Mouse (Mus musculus) hindbrain, embryonic 14.5 days (tissue): ENCODE data around the gene Pnrc2. TPM values are rescaled to one million over a fixed set of nuclear protein-coding genes. Genes with fewer than 3 reads are reported as not detected.
A peak's percentile ranks its signal among the peaks of the same experiment; 100 is the strongest.

Source experiments
- ATAC-seq: fragments of 200-750 bp; cut with Nextera tagmentation; 2 replicates; pipeline ENCODE4 v1.8.0; 2017; ENCODE audit warnings: moderate number of reproducible peaks, mild to moderate bottlenecking, moderate TSS enrichment, moderate library complexity; ENCODE audit not compliant: low FRiP score
- DNase-seq: peaks from one replicate; pipeline ENCODE4 v3.0.0-alpha.2; 2015; ENCODE audit warnings: low spot score
- H3K27ac ChIP-seq: fragments of 300-500 bp; sonication (generic); 2 replicates; pipeline ENCODE4 v1.5.1; 2014; ENCODE audit warnings: mild to moderate bottlenecking, moderate library complexity
- H3K27me3 ChIP-seq: fragments of 300-500 bp; sonication (generic); 2 replicates; pipeline ENCODE4 v1.6.1; 2014; ENCODE audit warnings: mild to moderate bottlenecking, low read length, mixed read lengths; ENCODE audit not compliant: control insufficient read depth, insufficient read depth
- H3K36me3 ChIP-seq: fragments of 300-500 bp; sonication (generic); replicated peaks from 2 replicates; pipeline ENCODE4 v1.6.1; 2014; ENCODE audit not compliant: control insufficient read depth, insufficient read depth
- H3K4me1 ChIP-seq: fragments of 300-500 bp; sonication (generic); replicated peaks from 2 replicates; pipeline ENCODE4 v1.6.1; 2014; ENCODE audit warnings: antibody characterized with exemption, low read length, mixed read lengths; ENCODE audit not compliant: control insufficient read depth, insufficient read depth
- H3K4me2 ChIP-seq: fragments of 300-500 bp; sonication (generic); replicated peaks from 2 replicates; pipeline ENCODE4 v1.6.1; 2014; ENCODE audit warnings: mild to moderate bottlenecking, moderate library complexity
- H3K4me3 ChIP-seq: fragments of 300-500 bp; sonication (generic); replicated peaks from 2 replicates; pipeline ENCODE4 v1.5.1; 2014; ENCODE audit warnings: mild to moderate bottlenecking, low read length
- H3K9ac ChIP-seq: fragments of 300-500 bp; sonication (generic); 2 replicates; pipeline ENCODE4 v1.6.1; 2014
- H3K9me3 ChIP-seq: fragments of 300-500 bp; sonication (generic); 2 replicates; pipeline ENCODE4 v1.6.1; 2016; ENCODE audit warnings: low read length; ENCODE audit not compliant: control insufficient read depth
- WGBS: fragments of 180-500 bp; shearing (Covaris S2); extraction: QIAGEN DNeasy Blood & Tissue Kit; methylation state at CpG from one replicate; pipeline ENCODE4 v1.1.7; 2014; 5-methylcytosine and 5-hydroxymethylcytosine counted together
- polyA plus RNA-seq: library from polyadenylated mRNA; unstranded; fragments of >200 nt; fragmentation: Nextera tagmentation; extraction: Ambion mirVana; gene quantifications from 2 replicates; pipeline ENCODE4 v1.2.1, GENCODE M21; 2014

Gene Pnrc2
- polyA plus RNA-seq, 1 experiment from 2014 or later: 95.0 TPM

GRCm38 (mm10) chr4:135856223-135857091, 17.2 kb downstream of the Pnrc2 start:
- Histone ChIP-seq H3K9me3 (no peaks in the 10 kb centered on the region), H3K4me1 (peaks cover 52% of the 10 kb centered on the region), H3K9ac (peak overlapping the region; percentile 94), H3K27ac (peak overlapping the region; percentile 98), H3K27me3 (no peaks in the 10 kb centered on the region), H3K4me2 (peak overlapping the region; percentile 82), H3K4me3 (peak overlapping the region; percentile 84), H3K36me3 (no peaks in the 10 kb centered on the region)
- under 1% methylated on average over 80 of the region's 91 CpGs for WGBS
- DNase-seq (peak; percentile 53), ATAC-seq (peak; percentile 83)

GRCm38 (mm10) chr4:135855536-135856222, 18.0 kb downstream of the Pnrc2 start, which contains the start of gene Srsf10:
TSS of gene Srsf10 (plus strand) at chr4:135855747.
- Histone ChIP-seq H3K27me3 (no peaks in the 10 kb centered on the region), H3K4me2 (peak within 1 kb of the TSS; percentile 82), H3K4me3 (peak within 1 kb of the TSS; percentile 84), H3K27ac (peak within 1 kb of the TSS; percentile 98), H3K36me3 (no peaks in the 10 kb centered on the region), H3K9me3 (no peaks in the 10 kb centered on the region), H3K4me1 (peaks cover 49% of the 10 kb centered on the region), H3K9ac (peak within 1 kb of the TSS; percentile 94)
- ATAC-seq: peak; percentile 96
- under 1% methylated on average over 63 of the region's 67 CpGs for WGBS
- peak; percentile 99 for DNase-seq

GRCm38 (mm10) chr4:135855080-135855479, 18.6 kb downstream of the Pnrc2 start:
- ATAC-seq (peak; percentile 3; the same call in 1 of the 2 replicates), DNase-seq (no peak)
- peak overlapping the region; percentile 98 for H3K27ac ChIP-seq
- H3K9me3 ChIP-seq: no peaks in the 10 kb centered on the region
- 9% methylated on average over 6 of the region's 6 CpGs for WGBS
- H3K4me2 ChIP-seq: peak overlapping the region; percentile 82
- H3K4me3 ChIP-seq: peak overlapping the region; percentile 84
- H3K36me3 ChIP-seq: no peaks in the 10 kb centered on the region
- peaks cover 48% of the 10 kb centered on the region for H3K4me1 ChIP-seq
- H3K9ac ChIP-seq: peak overlapping the region; percentile 72
- H3K27me3 ChIP-seq: no peaks in the 10 kb centered on the region

GRCm38 (mm10) chr4:135854630-135855029, 19.0 kb downstream of the Pnrc2 start:
- peaks cover 44% of the 10 kb centered on the region for H3K4me1 ChIP-seq
- H3K27me3 ChIP-seq: no peaks in the 10 kb centered on the region
- ATAC-seq: no peak
- DNase-seq: no peak
- H3K9ac ChIP-seq: peak overlapping the region; percentile 72
- H3K36me3 ChIP-seq: no peaks in the 10 kb centered on the region
- 73% methylated on average over 11 of the region's 11 CpGs for WGBS
- H3K9me3 ChIP-seq: no peaks in the 10 kb centered on the region
- H3K4me3 ChIP-seq: peak overlapping the region; percentile 84; the same call in 1 of the 2 replicates
- peak overlapping the region; percentile 82 for H3K4me2 ChIP-seq
- peak overlapping the region; percentile 98 for H3K27ac ChIP-seq

- no peak for ATAC-seq
- peak overlapping the region; percentile 98; the same call in 1 of the 2 replicates for H3K27ac ChIP-seq
- 90% methylated on average over 14 of the region's 14 CpGs for WGBS
Measured at GRCm38 (mm10) chr4:135853987-135854546, 19.6 kb downstream of the Pnrc2 start.

GRCm38 (mm10) chr4:135851942-135852341, 21.7 kb downstream of the Pnrc2 start:
- no peak overlapping the region for H3K9ac ChIP-seq
- ATAC-seq: no peak
- H3K4me2 ChIP-seq: no peak overlapping the region
- no peaks in the 10 kb centered on the region for H3K27me3 ChIP-seq
- H3K27ac ChIP-seq: no peak overlapping the region
- peaks cover 22% of the 10 kb centered on the region; the same call in 1 of the 2 replicates for H3K4me1 ChIP-seq
- WGBS: 93% methylated on average over 9 of the region's 9 CpGs
- H3K36me3 ChIP-seq: no peaks in the 10 kb centered on the region
- H3K4me3 ChIP-seq: no peak overlapping the region
- DNase-seq: no peak
- H3K9me3 ChIP-seq: no peaks in the 10 kb centered on the region

More at GRCm38 (mm10) chr4:135853987-135854546, 19.6 kb downstream of the Pnrc2 start:
- Histone ChIP-seq H3K27me3 (no peaks in the 10 kb centered on the region), H3K4me3 (no peak overlapping the region), H3K9me3 (no peaks in the 10 kb centered on the region), H3K36me3 (no peaks in the 10 kb centered on the region), H3K9ac (no peak overlapping the region), H3K4me1 (peaks cover 38% of the 10 kb centered on the region), H3K4me2 (no peak overlapping the region)
- no peak for DNase-seq

- WGBS: 26% methylated on average over 13 of the region's 13 CpGs
- H3K9ac ChIP-seq: peak overlapping the region; percentile 40
- peak; percentile 71 for ATAC-seq
Measured at GRCm38 (mm10) chr4:135850411-135851095, 23.1 kb downstream of the Pnrc2 start.

GRCm38 (mm10) chr4:135847581-135847980, 26.1 kb downstream of the Pnrc2 start:
- H3K36me3 ChIP-seq: no peaks in the 10 kb centered on the region
- ATAC-seq: no peak
- no peaks in the 10 kb centered on the region for H3K27me3 ChIP-seq
- no peaks in the 10 kb centered on the region for H3K9me3 ChIP-seq
- no peak for DNase-seq
- H3K4me2 ChIP-seq: no peak overlapping the region
- no peak overlapping the region for H3K27ac ChIP-seq
- H3K4me3 ChIP-seq: no peak overlapping the region
- 67% methylated on average over 5 of the region's 5 CpGs for WGBS
- peaks cover 6% of the 10 kb centered on the region; the same call in 1 of the 2 replicates for H3K4me1 ChIP-seq
- H3K9ac ChIP-seq: no peak overlapping the region

More at GRCm38 (mm10) chr4:135850411-135851095, 23.1 kb downstream of the Pnrc2 start:
- no peaks in the 10 kb centered on the region for H3K9me3 ChIP-seq
- H3K36me3 ChIP-seq: no peaks in the 10 kb centered on the region
- DNase-seq: peak; percentile 63
- no peaks in the 10 kb centered on the region for H3K27me3 ChIP-seq
- peaks cover 22% of the 10 kb centered on the region; the same call in 1 of the 2 replicates for H3K4me1 ChIP-seq
- H3K4me3 ChIP-seq: no peak overlapping the region; the same call in 1 of the 2 replicates
- peak overlapping the region; percentile 35 for H3K4me2 ChIP-seq
- H3K27ac ChIP-seq: peak overlapping the region; percentile 80
